Mouse (Mus musculus) thymus, postnatal 25 days (tissue): Measurements from ENCODE around the gene Zfp607b.

Experiments
- DNase-seq: peaks from one replicate; pipeline ENCODE4 v3.0.0; 2022

Zfp607b gene

DNA sequence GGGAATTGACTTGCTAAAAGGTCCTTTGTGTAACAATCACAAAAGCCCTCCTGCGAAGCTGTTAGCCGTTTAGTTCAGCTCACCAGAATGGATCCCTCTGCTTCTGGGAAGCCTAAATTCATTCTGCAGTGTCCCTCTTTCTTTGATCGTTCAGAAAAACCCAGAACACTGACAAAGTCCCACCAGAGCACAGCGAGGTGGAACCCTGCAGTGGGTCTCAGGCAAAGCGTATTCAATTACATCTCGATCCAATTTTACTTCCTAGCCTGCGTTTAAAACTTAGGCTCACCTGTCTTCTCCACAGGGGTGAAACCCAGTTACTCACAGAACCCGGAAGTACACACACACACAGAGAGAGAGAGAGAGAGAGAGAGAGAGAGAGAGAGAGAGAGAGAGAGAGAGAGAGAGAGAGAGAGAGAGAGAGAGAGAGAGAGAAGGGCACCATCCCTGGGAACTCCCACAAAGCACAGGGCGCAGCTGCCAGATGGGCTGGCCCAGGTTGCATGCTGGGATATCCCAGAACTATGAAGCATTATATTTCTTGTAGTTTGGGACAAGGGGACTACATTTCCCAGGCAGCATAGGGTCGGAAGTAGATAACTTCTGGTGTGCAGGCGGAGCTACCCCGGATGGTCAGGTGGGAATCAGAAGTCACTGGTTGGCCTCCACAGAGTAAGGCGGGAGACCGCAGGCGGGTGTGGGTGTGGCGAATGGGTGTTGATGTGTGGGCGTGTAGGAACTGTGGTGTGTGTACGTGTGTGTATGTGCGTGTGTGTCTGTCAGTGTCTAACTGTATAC is at the start of gene Zfp607b:
TSS of gene Zfp607b (plus strand) at position 526 of the 798 bp plus-strand sequence.
- peak; percentile 91 for DNase-seq

DNA sequence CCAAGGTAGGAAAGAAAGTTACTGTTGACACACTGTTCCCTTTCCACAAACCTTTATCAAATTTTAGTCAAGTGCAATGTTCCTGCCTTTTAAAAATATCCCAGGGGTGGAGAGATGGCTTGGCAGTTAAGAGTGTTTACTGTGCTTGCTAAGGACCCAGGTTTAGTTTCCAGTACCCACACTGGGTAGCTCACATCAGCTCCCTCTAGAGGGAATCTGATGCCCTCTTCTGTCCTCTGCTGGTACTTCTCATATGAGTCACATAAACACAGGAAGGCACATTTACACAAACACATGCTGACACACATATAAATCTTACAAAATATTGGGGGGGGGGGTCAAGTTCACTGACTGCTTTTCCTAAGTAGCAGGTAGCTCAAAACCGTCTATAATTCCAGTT is 44.7 kb upstream of the Zfp607b start:
- DNase-seq: no peak

DNA sequence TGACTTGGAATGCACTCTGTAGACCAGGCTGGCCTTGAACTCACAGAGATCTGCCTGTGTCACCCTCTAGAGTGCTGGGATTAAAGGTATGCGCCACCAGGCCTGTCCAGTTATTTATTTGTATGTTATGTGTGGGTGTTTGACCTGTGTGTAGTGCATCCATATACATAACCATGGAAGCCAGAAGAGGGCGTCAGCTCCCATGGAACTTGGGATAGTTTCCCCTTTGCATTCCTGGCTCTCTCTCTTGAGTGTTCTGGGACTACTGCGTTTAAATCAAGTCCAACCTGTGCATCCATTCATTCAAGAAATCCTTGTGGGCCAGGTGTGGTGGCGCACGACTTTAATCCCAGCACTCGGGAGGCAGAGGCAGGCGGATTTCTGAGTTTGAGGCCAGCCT is 42.6 kb upstream of the Zfp607b start:
- DNase-seq: no peak

DNA sequence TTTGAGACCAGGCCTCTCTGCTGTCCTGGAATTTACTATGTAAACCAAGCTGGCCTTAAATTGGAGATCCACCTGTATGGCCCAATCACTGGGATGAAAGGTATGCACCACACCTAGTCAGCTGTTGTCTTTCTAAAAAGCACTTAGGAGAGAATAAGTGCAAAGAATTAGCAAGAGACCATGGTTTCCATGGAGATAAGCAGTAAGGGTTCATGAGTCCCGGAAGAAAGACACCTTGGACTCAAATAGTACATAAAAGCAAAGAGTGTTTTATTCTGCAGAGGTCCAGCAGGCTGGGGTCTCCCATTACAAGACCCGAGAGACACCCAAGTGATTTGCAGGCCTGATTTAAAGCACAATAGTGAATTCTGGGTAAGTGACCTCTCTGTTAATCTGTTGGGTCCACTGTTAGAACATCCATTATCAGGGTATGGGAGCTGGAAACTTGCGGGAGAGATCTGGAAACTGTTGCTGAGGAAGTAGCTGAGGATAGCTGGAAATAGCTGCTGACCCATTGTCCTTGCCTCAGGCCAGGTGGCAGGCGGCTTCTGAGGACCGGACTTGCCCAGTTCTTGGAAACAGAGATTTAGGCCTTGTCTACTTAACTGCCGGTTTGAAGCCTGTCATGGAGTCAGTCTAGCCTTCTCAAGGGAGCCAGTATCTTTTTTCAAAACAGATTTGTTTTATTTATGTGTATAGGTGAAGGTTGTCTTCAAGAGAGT is 41.7 kb upstream of the Zfp607b start:
- no peak for DNase-seq

DNA sequence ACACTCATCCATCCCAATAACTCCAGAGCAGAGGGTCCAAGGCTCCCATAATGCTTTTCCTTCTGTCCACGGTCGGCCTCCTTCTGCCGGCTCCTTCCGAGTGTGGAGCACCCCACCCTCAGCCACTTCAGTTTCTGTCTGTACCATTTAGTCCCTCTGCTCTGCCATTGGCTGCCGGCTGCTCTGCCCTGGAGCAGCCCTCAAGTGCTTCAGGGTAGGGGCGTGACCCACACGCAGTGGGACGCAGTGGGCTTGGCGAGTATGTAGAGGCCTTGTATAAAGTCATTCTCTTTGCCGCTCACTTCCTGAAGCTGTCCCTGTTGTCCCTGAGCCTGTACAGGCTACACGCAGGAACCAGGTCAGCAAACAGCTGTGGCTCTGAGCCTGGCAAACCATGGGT is 39.4 kb upstream of the Zfp607b start:
- no peak for DNase-seq

DNA sequence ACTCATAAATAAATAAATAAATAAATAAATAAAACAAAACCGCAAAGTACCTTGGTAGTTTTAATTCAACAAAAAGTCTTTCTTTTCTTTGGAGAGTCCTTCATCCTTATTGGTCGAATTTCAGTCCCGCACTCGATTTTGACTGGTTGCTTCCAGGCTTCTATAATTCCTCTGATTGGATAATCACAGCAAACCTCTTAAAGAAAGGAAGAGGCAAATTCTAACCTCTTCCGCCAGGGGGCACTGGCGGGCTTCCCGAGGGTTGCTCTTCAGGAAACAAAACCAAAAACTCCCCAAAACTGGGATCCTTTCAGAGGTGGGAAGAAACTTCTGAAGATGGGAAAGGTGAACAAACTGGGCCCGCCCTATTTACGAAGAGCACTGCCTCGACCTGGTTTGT is 38.2 kb upstream of the Zfp607b start:
- peak; percentile 67 for DNase-seq

DNA sequence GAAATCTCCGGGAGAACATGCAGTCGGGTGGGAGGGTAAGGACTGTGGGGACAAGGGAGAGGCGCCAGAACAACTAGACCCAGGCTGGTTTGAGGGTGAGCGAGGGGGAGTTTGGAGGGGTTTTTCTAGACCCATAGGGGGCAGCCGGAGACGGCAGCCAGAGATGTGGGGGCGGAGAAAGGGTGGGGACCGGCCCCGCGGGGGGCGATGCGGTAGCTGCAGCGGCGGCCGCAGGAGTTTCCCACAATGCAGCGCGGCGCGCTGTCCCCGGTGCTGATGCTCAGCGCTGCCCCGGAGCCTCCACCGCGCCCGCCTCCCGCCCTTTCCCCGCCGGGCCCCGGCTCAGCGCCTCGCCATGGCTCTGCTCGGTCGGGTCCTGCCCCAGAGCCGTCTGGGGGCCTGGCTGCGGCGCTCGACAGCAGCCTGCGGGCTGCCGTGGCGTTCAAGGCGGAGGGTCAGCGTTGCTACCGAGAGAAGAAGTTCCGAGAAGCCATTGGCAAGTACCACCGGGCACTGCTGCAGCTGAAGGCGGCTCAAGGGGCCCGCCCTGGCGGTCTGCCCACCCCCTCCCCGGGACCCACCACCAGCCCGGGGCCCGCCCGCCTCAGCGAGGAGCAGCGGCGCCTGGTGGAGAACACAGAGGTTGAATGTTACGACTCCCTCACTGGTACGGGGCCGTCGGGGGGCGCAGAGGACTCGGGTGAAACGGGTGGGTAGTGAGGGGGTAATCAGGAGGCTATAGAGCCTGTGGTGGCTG is 35.3 kb upstream of the Zfp607b start, which contains the start of gene Ttc9b:
TSS of gene Ttc9b (plus strand) at position 235 of the 757 bp plus-strand sequence.
- DNase-seq: peak; percentile 63

DNA sequence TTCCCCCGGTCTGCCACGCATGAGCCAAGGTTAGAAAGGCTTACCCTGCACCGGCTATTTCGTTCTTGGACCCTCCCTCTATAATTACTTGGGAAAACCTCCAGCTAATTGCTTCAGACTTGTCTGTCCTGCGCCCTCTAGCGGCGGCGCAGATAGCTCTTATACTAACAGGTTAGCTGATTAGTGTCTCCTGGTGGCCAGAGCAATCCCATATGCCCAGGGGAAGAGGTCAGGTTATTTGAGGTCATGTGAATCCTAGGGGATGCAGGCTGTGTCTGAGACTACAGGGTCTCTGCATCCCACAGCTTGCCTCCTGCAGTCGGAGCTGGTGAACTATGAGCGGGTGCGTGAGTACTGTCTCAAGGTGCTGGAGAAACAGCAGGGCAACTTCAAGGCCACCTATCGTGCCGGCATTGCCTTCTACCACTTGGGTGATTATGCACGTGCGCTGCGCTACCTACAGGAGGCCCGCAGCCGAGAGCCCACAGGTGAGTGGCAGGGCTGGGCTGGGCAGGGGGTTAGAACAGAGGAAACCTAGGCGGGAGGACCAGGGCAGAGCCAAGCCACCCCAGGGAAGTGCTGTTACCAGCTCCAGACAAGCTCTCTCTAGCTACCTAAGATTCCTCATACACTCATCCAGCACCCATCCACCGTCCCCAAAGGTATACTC is 34.4 kb upstream of the Zfp607b start:
- peak; percentile 29 for DNase-seq

DNA sequence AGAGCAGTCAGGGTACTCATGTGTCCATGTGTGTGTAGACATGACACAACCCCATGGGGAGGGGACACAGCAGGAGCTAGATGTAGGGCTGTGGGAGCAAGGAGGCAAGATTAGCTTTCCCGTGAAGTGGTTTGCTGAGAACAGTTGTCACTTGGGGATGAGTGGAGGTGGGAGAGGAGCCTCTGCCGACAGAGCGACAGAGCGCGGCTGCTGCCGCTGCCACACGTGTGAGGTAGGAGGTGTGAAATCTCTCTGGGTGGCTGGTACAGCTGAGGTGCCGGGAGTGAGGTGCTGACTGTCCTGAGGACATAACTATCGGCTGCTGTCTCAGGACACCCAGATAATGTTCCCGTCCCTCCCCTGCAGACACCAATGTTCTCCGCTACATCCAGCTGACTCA is 33.6 kb upstream of the Zfp607b start:
- DNase-seq: no peak

DNA sequence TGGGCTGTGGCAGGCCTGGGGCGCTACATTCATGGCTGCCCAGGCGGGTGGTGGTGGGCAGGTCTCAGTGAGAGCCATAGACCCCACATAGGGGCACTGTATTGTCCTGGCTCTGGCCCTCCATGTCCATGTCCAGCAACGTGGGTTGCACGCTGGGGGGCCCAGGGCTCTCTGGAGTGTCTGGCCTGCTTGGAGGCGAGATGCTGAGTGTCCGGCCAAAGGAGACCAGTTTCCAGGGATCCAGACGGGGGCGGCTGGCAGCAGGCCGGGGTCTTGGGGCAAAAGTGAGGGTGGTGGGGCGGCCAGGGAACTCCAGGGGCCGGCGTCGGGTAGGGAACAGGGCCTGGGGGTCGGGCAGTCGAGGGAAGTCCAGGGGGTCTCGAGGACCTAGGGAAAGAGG is 32.5 kb upstream of the Zfp607b start:
- no peak for DNase-seq

- no peak for DNase-seq
These were observed 31.2 kb upstream of the Zfp607b start for GRCm38 (mm10) chr7:27657824-27658395.

- no peak for DNase-seq
These were observed 30.2 kb upstream of the Zfp607b start for GRCm38 (mm10) chr7:27658712-27659663.

- DNase-seq: no peak
These were observed 27.1 kb upstream of the Zfp607b start for GRCm38 (mm10) chr7:27662038-27662437.

DNA sequence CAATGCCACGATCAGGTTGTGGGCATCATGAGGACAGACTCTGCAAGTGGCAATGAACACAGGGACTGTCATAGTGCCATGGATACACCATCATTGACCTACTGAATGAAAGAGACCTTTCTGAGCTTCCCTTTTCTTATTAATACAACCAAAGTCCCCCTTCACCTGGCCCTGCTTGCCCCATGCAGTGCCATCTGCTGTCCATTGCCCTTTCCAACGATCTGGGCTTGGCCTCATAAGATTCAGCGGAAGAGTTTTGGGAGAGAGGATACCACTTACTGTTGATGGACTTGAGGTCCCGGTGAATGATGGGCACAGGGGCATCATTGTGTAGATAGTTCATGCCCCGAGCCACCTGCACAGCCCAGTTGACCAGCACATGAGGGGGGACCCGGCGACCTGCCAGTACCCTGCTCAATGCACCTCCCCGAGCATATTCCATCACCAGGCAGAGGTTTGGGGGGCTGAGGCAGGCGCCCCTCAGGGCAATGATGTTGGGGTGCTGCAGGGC is 16.0 kb upstream of the Zfp607b start:
- peak; percentile 9 for DNase-seq

GRCm38 (mm10) chr7:27673575-27674131 is 15.5 kb upstream of the Zfp607b start:
- no peak for DNase-seq

- no peak for DNase-seq
These were observed 15.0 kb upstream of the Zfp607b start for GRCm38 (mm10) chr7:27674195-27674521.

- peak; percentile 96 for DNase-seq
These were observed 14.5 kb upstream of the Zfp607b start, which contains the start of gene Map3k10 for GRCm38 (mm10) chr7:27674522-27675221. Gene Map3k10, minus strand, starts transcription at chr7:27674598.

GRCm38 (mm10) chr7:27675222-27675612 is 13.9 kb upstream of the Zfp607b start:
- no peak for DNase-seq

DNA sequence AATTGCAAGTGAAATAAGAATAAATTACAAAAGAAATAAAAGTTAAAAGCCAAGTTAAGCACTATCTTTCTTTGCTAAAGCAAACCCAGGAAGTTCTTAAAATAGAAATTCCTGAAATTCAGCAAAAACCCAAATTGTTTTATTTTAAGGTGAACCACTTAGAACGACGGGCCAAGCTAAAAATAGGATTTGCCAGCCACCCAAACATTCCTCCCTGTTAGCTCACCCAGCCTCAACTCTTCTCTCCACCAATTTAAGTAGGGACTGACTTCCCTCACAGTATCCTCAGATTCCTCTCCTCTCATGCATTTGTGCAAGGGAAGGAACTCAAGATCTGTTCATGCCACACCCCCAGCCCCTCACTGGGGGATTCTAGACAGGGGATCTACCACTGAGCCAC is 5.9 kb upstream of the Zfp607b start:
- no peak for DNase-seq

- DNase-seq: no peak
These were observed 3.9 kb upstream of the Zfp607b start for GRCm38 (mm10) chr7:27685220-27685619.
